In genomic region chr13:60660711-60661261, GRCm38 (mm10) we compare ENCODE assay signal across 14 mouse cellular contexts. TPM values are rescaled to one million over a fixed set of nuclear protein-coding genes. Genes with fewer than 3 reads are reported as not detected.
A peak's percentile ranks its signal among the peaks of the same experiment; 100 is the strongest.
DNase-seq lines count a peak whose midpoint lies in the region; ATAC-seq and TF ChIP-seq lines count a peak whose summit lies in the region.
"Had no signal": no experiment of that assay in that cellular context is flagged by ENCODE, and none has a peak within 500 bp of the region (broad histone marks: within the 10 kb centered on the region; RNA-seq: fewer than 3 reads in every experiment).

No protein-coding gene starts in this region.

- TF ChIP-seq CTCF in kidney, postnatal 0 days (IDR thresholded peaks at IDR 0.05; ENCODE audit: low read depth): no peak

- peak overlapping the region; percentile 7; the same call in 1 of the 2 replicates for H3K27ac ChIP-seq in lung, embryonic 16.5 days (ENCODE audit: low read length)
- peak overlapping the region; percentile 54; the same call in 1 of the 2 replicates for H3K27ac ChIP-seq in kidney, postnatal 0 days
- H3K27ac ChIP-seq: forebrain, embryonic 10.5 days; hindbrain, postnatal 0 days; limb, embryonic 10.5 days; liver, embryonic 15.5 days; neural tube, embryonic 13.5 days had no signal

- H3K4me2 ChIP-seq in lung, embryonic 16.5 days (ENCODE audit: low read depth, low read length): no peak overlapping the region
- H3K4me2 ChIP-seq in kidney, postnatal 0 days (ENCODE audit: low read length): no peak overlapping the region
- H3K4me2 ChIP-seq: liver, embryonic 15.5 days; neural tube, embryonic 13.5 days had no signal

- ATAC-seq in lung, embryonic 16.5 days (ENCODE audit: low read depth): no peak
- 0 out of 2 replicates have a peak, but pooled peaks have one; percentile 27 for ATAC-seq in kidney, postnatal 0 days (replicated peaks; ENCODE audit: low FRiP score, low read depth)

- intact Hi-C loops in heart, postnatal 10 days (cut with DNase I): no loop called here

- no peak overlapping the region for H3K4me3 ChIP-seq in lung, embryonic 16.5 days (ENCODE audit: low read length)
- no peak overlapping the region for H3K4me3 ChIP-seq in kidney, postnatal 0 days (replicated peaks; ENCODE audit: low read depth, low read length)
- H3K4me3 ChIP-seq: forebrain, embryonic 10.5 days; limb, embryonic 10.5 days; liver, embryonic 15.5 days; neural tube, embryonic 13.5 days had no signal

- H3K4me1 ChIP-seq in lung, embryonic 16.5 days (replicated peaks; ENCODE audit: control insufficient read depth, insufficient read depth, low read length): peaks cover 32% of the 10 kb centered on the region
- peaks cover 19% of the 10 kb centered on the region for H3K4me1 ChIP-seq in kidney, postnatal 0 days (replicated peaks; ENCODE audit: insufficient read depth, low read length)

- H3K36me3 ChIP-seq in lung, embryonic 16.5 days (ENCODE audit: control insufficient read depth, insufficient read depth, low read length): no peaks in the 10 kb centered on the region
- H3K36me3 ChIP-seq in kidney, postnatal 0 days (ENCODE audit: insufficient read depth, low read length): no peaks in the 10 kb centered on the region
- H3K36me3 ChIP-seq: liver, embryonic 15.5 days had no signal

- no peaks in the 10 kb centered on the region for H3K9me3 ChIP-seq in lung, embryonic 16.5 days (ENCODE audit: control insufficient read depth, low read length)
- H3K9me3 ChIP-seq in kidney, postnatal 0 days (replicated peaks; ENCODE audit: low read length): no peaks in the 10 kb centered on the region
- H3K9me3 ChIP-seq: forebrain, embryonic 10.5 days; limb, embryonic 10.5 days; liver, embryonic 15.5 days; neural tube, embryonic 13.5 days had no signal

- 59% methylated on average over 9 of the region's 9 CpGs for WGBS in lung, embryonic 16.5 days
- WGBS in kidney, postnatal 0 days: 57% methylated on average over 9 of the region's 9 CpGs

- no peak overlapping the region for H3K9ac ChIP-seq in lung, embryonic 16.5 days (ENCODE audit: low read length)
- H3K9ac ChIP-seq in kidney, postnatal 0 days (ENCODE audit: low read depth, low read length): no peak overlapping the region
- H3K9ac ChIP-seq: liver, embryonic 15.5 days; neural tube, embryonic 13.5 days had no signal

- H3K27me3 ChIP-seq in lung, embryonic 16.5 days (ENCODE audit: control insufficient read depth, insufficient read depth, low read depth, low read length): no peaks in the 10 kb centered on the region
- no peaks in the 10 kb centered on the region for H3K27me3 ChIP-seq in kidney, postnatal 0 days (ENCODE audit: insufficient read depth, low read length)
- H3K27me3 ChIP-seq: liver, embryonic 15.5 days; neural tube, embryonic 13.5 days had no signal

- peak; percentile 95 for DNase-seq in heart, adult 11 months
- DNase-seq in heart, postnatal 10 days: no peak
- no peak for DNase-seq in lung, postnatal 10 days
- DNase-seq in kidney, postnatal 0 days (ENCODE audit: low spot score): no peak
- no peak for DNase-seq in left cerebral cortex, adult 9 months (ENCODE audit: low spot score in 2 of 2)
- DNase-seq in c-Kit-positive CD71-positive TER-119-positive erythroid progenitor cells, embryonic 14.5 days (ENCODE audit: low spot score): no peak
- DNase-seq: layer of hippocampus, postnatal 36 days; thymus, postnatal 14 days had no signal

RNA-seq across cellular contexts. Expression of gene Dapk1, which starts 59.0 kb away (rescaled TPM):
- 10 to 100 TPM; 25.4 to 25.9 TPM for total RNA-seq in heart, postnatal 10 days (2021)
- polyA plus RNA-seq in lung, embryonic 16.5 days (2015; fragmentation: Nextera tagmentation; extraction: Ambion mirVana): 40.8 and 43.4 TPM in 2 replicates
- 21.4 and 22.1 TPM in 2 replicates for polyA plus RNA-seq in kidney, postnatal 0 days (2015; fragmentation: Nextera tagmentation; extraction: Ambion mirVana)
